Mouse (Mus musculus) frontal cortex, adult (tissue): ENCODE measurements around the gene Srl.

Experiments used
- ATAC-seq: cut with Nextera tagmentation; 2 replicates; pipeline ENCODE4 v1.9.2; 2017; ENCODE audit warnings: mild to moderate bottlenecking, moderate library complexity, mixed read lengths; ENCODE audit not compliant: low TSS enrichment

Srl gene

DNA sequence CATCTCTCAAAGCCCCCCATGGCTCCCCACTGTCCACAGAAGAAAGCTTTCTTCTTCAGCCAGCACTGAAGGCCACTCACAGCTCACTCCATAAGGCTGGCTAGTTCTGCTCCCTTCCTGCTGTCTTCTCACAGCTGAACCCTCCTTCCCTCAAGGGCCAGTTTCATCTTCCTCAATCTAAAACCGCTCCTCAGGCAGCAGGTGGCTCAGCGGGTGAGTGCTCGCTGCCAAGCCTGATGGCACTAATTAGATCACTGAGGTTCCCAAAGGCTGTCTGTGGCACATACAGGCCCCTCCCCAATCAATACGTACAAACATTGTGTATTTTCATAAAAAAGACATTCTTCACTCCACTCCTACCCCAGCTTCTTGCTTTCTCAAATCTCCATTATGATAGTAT lies 22.5 kb downstream of the Srl start:
- no peak for ATAC-seq

DNA sequence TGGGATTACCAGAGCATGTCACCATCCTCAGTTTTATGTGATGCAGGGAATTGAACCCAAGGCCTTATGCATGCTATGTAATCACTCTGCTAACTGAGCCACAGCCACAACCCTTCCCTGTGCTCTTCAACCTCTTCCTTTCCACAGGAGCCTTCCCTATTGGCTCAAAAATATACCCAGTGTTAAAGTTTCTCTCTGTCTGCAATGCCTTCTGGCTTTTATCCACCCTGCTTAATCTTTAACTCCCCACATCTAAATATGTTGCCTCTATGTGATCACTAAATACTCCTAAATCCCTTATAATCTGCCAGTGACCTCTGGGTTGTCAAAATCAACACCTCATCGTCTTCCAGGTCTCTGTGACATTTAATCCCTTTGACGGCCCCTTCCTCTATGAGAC lies 23.7 kb downstream of the Srl start:
- ATAC-seq: no peak

DNA sequence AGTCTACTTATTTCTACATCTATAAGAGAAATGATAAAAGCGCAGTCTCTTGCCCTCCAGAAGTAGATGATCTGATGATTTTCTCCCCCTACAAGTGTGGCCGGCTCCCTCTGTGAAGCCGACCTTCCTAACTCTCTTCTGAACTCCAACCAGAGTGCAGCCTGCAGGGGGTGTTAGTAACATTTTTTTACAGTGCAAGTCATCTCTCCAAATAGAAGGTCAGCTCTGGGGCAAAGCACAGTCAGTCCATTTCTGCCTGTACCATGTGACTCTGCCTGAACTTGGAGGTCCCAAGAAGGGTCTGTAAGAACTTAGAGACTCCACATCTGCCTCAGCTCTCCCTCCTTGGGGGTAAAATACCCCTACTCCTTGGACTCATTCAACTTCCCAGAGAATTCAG lies 27.2 kb downstream of the Srl start:
- no peak for ATAC-seq

DNA sequence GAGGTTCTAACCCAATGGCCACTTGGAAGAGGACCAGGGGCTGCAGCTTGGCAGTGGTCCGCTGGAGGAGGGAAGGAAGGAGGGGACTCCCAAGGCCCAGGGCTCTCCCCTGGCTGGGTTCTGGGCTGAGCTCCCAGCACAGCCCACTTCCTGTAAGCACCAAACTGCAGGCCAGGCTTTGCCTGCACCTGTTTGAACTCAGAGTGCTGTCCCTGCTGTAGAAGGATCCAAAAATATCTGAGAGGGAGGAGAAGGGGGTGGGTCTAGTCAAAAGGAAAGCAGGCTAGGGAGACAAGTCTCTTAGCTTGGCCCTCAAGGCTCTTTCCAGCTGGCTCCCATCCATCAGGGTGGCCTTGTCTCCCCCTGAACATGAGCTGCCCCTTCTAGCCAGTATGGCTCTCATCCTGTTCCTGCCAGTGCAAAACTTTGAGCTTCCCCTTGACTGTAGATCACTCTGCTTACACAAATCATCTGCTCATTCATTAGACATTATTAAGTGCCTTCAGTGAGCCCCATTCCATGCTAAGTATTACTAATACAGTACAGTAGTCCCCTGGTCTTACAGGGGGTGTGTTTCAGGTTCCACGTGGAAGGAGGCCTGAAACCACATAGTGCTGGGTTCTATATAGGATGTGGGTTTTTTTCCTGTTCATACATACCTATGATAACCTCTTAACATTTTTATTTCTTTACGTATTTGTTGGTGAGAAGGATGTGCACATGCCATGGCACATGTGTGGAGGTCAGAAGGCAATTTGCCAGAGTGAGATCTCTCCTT lies 28.8 kb downstream of the Srl start:
- ATAC-seq: peak; percentile 64

DNA sequence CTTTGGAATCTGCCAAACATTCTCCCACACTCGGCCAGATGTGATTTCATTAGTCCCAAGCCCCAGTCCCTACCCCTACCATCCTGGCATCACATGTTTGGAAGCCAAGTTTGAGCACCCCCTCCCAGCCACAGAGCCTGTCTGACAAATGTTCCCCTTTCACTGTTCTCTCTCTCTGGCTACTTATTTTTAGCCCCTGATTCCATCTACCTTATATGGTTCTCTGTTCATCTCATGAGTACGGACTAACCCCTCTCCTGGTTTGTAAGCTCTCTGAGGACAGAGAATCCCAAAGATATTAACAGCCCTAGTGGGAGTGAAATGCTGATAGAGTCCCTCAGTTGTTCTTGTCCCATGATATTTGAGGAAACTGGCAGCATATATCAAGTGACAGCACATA lies 30.2 kb downstream of the Srl start:
- no peak; the same call in 1 of the 2 replicates for ATAC-seq

DNA sequence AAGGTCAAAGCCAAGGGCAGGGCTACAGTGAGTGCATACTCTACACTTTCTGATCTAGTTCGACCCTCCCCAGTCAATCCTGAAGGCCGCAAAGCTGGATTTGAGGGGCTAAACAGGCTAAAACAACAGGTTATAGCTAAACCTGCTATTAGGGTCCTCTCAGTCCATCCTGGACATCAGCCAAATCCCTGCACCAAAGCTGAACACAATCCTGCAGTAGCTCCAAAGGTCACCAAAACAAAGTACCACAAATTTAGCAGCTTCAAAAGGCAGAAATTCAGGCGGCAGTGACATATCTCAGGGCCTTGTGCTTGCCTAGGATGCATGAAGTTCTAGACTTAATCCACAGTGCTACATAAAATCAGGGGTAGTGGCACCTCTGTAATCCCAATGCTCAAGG lies 35.4 kb downstream of the Srl start:
- ATAC-seq: no peak

DNA sequence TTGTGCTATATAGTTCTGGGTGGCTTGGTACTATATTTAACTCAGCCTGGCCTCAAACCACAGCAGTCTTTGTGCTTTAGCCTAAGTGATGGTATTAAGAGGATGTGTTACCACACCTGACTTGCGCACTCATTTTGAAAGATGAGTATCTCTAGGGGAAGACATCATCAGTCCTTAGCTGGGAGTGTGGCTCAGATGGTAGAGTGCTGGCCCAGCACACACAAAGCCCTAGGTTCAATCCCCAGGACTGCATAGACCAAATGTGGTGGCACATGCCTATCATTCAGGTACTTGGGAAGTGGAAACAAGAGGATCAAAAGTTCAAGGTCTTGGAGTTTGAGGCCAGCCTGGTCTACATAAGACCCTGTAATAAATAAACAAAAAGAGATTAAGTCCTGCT lies 38.1 kb downstream of the Srl start:
- no peak for ATAC-seq

DNA sequence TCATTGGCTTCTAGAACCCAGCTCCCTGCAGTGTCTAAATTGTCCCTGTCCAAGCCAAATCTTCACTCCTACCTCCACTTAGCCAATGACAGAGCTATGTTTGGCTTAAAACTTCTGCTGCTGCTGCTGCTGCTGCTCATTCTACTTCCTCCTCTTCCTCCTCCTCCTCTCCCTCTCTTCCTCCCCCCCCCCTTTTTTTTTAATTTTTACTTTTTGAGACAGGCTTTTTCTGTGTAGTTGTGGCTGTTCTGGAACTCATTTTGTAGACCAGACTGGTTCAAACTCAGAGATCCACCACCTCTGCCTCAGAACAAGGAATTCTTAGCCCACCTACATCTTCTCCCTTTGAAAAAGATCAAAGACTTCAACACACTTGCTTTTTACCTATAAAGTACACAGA lies 39.0 kb downstream of the Srl start:
- no peak for ATAC-seq

DNA sequence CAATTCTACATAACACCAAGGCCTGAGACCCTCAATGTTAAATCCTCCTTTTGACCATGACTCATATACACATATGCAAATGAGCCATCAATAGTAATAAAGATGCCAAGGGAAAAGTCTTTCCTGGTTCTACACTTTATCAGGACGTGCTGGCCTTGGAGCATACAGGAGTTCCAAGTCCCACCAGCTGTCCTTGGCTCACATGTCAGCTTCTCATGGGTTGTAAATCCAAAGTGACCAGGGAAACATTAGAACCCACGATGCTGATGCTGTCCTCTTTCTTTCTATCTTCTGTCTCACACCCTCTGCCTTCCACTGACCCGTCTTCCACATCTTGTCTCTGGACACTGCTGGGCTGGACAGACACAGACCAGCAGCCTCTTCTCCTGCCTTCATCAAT lies 39.9 kb downstream of the Srl start:
- no peak for ATAC-seq

DNA sequence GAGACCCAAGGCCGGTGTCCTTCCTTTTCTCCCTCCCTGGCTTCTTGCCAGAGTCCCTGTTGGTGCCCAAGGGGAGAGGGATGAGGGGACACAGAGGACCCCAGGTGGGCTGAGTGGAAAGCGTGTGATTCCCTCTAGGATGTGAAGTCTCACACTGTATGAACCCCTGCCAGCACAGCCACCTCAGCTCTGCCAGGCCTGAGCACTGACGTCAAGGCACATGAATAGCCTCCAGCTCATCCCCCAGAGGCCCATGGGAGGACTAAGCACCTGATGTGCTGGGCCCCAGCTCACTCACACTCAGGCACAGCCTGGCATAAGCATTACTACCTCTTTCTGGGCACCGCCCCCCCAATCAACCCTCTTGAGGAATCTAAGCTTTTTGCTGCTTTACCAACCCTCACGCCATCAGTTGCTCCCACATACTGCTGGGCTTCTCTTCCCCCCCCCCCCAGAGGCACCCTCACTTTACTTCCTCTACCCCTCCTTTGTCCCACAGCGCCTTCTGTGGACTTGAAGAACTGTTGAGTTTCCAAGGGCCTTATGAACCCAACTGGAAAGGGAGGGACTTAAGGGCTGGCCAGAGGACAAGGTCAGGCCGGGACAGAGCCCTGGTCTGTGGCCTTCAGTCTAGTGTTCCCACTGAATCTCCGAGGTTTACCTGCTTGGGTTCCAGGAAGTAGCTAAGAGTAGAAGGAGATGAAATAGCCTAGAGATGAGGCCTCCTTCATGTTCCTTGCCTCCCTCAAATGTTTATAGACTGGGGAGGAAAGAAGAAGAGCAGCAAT lies 40.8 kb downstream of the Srl start:
- no peak for ATAC-seq

DNA sequence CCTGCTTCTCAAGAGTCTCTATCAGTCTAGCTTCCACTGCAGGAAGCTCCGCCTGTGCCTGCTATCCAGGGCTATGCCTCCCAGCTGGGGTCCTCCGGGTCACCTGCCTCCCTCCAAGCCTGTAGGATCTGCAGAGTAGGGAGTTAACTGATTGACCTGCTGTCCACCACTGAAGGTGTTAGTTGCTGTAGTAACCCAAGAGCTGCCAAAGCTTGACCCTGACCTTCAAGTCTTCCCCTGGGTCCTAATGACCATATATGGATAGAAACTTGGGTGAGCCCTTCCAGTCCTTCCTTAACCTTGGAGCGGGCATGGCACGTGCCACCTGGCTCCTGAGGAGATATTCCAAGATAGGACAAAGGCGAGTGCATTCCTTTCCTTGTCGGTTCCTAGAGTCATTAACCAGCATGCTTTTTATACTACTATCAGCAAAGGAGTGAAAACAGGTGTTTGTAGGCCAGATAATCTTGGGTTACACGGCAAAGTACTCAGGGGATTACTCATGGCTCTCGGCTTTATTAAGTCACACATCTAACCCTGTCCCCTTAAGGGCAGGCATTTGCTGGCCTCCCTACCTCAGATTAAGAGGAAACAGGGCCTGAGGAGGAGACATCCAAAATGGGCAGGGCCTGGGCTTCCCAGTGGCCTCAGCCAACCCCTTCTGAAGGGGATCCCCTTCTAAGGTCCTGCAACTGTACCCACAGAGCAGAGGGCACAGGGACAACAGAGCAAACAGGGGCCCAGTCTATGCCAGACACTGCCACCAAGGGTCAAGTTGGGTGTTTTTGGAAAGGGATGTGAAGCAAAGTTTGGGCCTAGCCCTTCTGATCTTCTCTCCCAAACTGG lies 43.6 kb downstream of the Srl start:
- no peak for ATAC-seq

DNA sequence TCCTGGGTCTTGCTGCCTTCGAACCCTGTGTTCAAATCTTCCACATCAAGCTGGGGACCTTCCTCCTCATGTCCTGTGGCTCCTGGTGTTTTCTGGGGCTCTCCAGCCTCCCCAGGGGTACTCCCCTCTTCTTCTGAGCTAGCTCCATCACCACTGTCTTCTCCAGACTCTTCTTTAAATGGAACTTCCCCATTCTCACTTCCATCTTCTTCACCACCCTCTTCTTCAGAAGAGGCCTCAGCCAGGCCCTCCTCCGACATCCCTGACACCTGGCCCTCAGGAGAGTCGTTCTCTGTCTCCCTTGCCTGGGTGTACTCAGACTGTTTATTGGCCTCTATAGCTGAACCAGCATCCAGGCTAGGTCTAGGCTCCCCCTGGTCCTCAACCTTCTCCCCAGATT lies 45.1 kb downstream of the Srl start:
- ATAC-seq: no peak

DNA sequence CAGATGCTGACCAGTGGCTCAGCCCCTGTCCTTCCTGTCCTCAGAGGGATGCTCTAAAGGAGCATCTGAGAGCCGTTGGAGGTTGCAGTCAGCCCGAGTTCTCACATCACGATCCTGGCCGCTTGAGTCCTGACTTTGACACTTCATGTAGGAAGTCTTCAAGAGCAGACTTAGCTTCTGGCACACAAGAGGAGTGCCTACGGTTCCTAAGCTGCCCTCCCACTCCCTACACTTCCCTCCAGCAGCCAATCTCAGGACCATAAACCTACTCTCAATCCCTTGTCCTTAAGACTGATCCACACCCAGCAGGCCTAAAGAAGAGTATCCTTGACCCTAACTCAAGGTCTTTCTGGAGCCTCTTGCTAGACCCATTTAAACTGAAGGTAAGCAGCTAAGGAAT lies 45.8 kb downstream of the Srl start:
- peak; percentile 78; the same call in 1 of the 2 replicates for ATAC-seq

DNA sequence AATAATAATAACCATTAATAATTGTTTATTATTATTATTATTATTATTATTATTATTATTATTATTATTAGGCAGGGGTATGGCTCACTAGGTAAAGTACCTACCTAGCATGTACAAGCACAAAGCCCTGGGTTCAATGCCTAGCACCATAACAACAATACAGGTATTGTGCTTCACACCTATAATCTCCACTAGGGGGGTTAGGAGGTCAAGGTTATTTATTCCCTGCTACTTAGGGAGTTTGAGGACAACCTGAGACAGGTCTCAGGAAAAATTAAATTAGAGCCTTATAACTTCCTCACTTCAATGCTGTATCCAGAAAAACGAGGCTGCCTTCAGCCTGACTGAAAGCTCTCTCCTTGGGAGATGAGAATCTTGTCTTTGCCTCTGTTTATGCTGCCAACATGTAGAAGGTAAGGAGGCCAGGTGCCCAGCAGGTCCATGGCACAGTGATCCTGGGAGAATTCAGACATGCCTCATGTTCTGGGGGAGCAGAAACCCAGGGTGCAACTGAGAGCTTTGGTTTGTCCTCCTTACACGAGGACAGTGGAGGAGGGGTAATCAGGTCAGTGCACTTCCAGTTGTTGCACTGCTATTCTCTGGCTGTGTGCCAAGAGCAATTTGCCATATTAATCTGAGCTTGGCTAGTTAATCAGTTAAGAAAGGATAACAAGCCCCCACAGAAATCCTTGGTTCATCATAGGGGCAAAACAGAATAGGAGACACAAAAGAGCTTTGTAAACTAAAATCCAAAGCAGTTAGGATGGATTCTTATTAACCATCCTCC lies 48.6 kb downstream of the Srl start:
- no peak for ATAC-seq

DNA sequence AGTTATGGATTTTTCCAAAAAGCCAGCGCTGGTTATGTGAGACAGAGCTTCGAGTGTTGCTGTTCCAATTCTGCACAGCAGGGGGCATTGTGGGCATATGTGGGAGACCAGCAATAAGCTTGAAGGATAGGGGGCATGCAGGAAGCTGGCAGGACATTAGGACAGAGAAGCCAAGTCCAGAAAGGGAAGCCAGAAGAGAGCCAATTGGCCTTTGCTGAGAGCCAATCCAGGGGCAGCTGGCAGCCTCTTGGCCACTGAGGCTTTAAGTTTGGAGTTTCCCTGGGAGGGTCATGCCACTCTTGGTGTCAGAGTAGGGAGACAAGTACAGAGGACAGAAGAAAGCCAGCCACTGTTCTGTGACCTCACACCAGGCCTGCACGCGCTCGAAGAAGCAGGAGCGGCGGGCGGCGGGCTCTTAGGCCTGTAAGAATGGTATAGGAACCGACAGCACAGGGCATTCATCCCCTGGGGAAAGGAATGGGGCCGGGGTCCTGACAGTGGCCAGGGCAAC lies 52.4 kb downstream of the Srl start:
- ATAC-seq: peak; percentile 89

DNA sequence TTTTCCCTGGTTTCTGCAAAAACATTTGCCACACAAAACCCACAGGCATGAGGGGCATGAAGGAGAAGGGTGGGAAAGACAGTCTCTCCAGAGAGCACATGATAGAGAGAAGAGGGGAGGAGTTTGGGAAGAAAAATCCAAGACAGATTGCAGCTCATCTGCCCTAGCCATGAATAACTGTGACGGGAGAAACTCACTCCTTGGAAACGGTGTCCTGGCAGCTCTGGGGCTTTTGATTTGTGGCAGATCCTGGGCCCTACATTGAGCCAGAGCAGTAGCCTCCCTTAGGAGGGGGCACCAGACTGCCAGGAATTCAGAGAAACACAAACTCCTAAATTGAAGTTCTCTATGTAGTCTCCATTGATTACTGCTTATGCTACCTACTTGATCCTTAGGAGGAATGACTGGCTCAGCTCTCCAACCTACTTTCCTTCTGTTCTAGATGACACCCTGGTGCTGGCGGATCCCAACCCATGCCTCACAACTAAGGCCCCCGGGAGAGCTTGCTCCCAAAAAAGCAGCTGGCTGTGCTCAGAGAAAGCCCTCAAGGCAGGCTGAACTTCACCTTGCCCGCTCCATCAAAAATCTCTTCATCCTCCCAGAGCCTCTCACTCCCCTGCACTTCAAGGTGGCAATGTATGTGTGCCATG lies 60.9 kb downstream of the Srl start:
- peak; percentile 72 for ATAC-seq

DNA sequence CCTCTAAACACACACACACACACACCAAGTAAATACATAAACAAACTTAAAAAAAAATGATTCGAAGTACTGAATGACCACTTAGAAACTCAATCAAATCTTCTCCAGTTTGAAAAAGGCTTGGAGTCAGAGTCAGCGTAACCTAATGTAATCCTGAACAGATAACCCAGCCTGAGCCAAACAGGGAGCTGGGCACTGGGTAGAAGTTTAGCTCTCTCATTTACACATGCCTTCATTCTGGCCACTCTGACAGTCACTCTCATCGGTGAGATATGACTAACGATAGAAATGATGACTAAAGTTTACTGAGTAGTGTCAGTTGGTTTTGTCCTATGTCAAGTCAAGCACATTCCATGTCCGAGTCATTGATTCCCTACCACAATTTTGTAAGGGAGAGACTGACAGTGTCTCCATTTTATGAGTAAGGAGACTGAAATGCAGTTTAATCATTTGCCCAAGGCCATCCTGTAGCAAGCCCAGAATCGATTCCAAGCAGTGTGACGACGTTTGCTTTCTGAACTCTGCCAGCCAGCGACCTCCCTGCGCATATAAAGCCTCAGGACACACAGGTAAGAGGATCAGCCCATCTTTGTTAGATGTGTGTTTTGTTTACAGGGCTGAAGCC lies 63.9 kb downstream of the Srl start:
- ATAC-seq: no peak

DNA sequence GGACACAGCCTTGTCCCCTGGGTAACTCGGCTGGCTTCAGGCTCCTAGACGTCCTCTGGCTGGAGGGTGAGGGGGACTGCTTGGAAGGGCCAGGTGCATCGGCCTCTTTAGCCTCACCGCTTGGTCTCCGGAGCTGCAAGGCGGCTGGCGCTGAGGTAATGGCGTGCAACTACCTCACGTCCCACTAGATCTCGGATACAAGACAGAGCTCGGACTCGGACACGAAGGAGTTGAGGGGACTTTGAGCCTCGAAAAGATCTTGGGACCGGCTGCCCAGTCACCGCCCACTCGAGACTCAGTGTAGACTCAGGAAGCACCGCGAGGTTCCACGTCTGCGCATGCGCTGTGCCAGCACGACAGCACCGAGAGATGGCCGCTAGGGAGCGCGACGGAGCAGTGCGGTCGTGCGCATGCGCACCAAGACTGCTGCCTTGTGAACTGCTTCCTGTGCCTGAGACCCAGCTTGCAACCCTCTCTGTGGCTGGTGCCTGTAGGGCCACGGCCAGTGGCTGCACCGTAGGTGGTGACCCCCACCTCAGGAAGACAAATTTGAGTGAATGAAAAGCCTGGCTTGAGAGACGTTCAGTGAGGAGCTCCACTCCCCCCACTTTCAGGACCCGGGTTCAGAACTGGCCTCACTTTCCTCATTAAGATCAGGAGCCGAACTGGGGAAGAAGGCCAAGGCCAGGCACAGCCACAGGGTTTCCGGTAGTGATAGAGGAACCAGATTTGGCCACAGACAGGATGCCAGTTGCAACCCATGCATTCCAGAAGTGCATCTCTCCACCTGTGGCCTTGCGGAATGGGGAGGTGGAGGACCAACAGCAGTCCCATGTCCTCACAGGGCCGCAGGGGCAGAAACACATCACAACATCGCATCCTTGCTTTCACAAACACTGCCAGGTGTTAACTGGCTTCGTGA lies 66.5 kb downstream of the Srl start:
- ATAC-seq: peak; percentile 62
